Comparison of ENCODE assay signal across 15 mouse cellular contexts in genomic region chr10:71832633-71833032, GRCm38 (mm10).
"Had no signal": no experiment of that assay in that cellular context is flagged by ENCODE, and none has a peak within 500 bp of the region (broad histone marks: within the 10 kb centered on the region; RNA-seq: fewer than 3 reads in every experiment).

No protein-coding gene starts in this region.

- H3K4me3 ChIP-seq: limb, embryonic 12.5 days; midbrain, embryonic 12.5 days; neural tube, embryonic 13.5 days had no signal

- DNase-seq: kidney, adult 9 months; kidney, postnatal 36 days; liver; lung, adult 18-20 months; retina, postnatal 1 day; right cerebral cortex, postnatal 4 days; spleen, adult 18-20 months; thymus, adult 18-20 months; thymus, postnatal 14 days had no signal

- H3K27ac ChIP-seq: kidney, postnatal 0 days; limb, embryonic 12.5 days; liver, embryonic 14.5 days; midbrain, embryonic 12.5 days; neural tube, embryonic 13.5 days had no signal

- ATAC-seq: midbrain, embryonic 16.5 days had no signal
